Mouse (Mus musculus) MEL (cell line): ENCODE data around the gene Lrrc29. TPM values are rescaled to one million over a fixed set of nuclear protein-coding genes. Genes with fewer than 3 reads are reported as not detected.

Source experiments
- DNase-seq: peaks from one replicate; pipeline ENCODE4 v3.0.0; 2011; ENCODE audit warnings: low read depth, low spot score
- H3K27ac ChIP-seq: 2 replicates; pipeline ENCODE4 v1.5.1; 2012; ENCODE audit warnings: low read depth, mild to moderate bottlenecking, control low read depth, low read length, moderate library complexity; ENCODE audit not compliant: control insufficient read depth
- H3K27me3 ChIP-seq, 2 experiments: fragments of 150-350 bp in 1 of 2; sonication (generic) in 1 of 2; 2 replicates each; pipeline ENCODE4 v1.6.1; 2012; ENCODE audit warnings: low read length in 2 of 2, mild to moderate bottlenecking in 2 of 2, improper control_type of control experiment in 1 of 2, moderate library complexity in 1 of 2; ENCODE audit not compliant: insufficient read depth in 2 of 2, control insufficient read depth in 1 of 2
- H3K36me3 ChIP-seq, 2 experiments: 2 replicates each; pipeline ENCODE4 v1.6.1; 2012 to 2014; ENCODE audit warnings: low read length in 2 of 2, improper control_type of control experiment in 1 of 2, inconsistent platforms in 1 of 2, mild to moderate bottlenecking in 1 of 2; ENCODE audit not compliant: insufficient read depth in 2 of 2, control insufficient read depth in 1 of 2
- H3K4me1 ChIP-seq, 2 experiments: fragments of 150-350 bp in 1 of 2; sonication (generic) in 1 of 2; 2 replicates each; pipeline ENCODE4 v1.6.1; 2012; ENCODE audit warnings: low read length in 2 of 2, improper control_type of control experiment in 1 of 2, mild to moderate bottlenecking in 1 of 2; ENCODE audit not compliant: insufficient read depth in 2 of 2, control insufficient read depth in 1 of 2
- H3K4me3 ChIP-seq, 2 experiments: fragments of 150-350 bp in 1 of 2; sonication (generic) in 1 of 2; 2 replicates each; pipeline ENCODE4 v1.5.1; 2012; ENCODE audit warnings: low read depth in 2 of 2, low read length in 2 of 2, mild to moderate bottlenecking in 2 of 2, moderate library complexity in 2 of 2, control low read depth in 1 of 2, improper control_type of control experiment in 1 of 2; ENCODE audit not compliant: control insufficient read depth in 1 of 2, insufficient read depth in 1 of 2
- H3K79me2 ChIP-seq: 2 replicates; pipeline ENCODE4 v1.6.1; 2012; ENCODE audit warnings: mild to moderate bottlenecking, low read length, moderate library complexity; ENCODE audit not compliant: control insufficient read depth, poor library complexity, insufficient read depth
- H3K9ac ChIP-seq: 2 replicates; pipeline ENCODE4 v1.6.1; 2012; ENCODE audit warnings: low read depth, mild to moderate bottlenecking, control low read depth, low read length, moderate library complexity; ENCODE audit not compliant: control insufficient read depth, poor library complexity, severe bottlenecking
- H3K9me3 ChIP-seq: fragments of 150-350 bp; sonication (generic); replicated peaks from 2 replicates; pipeline ENCODE4 v1.6.1; 2012; ENCODE audit warnings: mild to moderate bottlenecking, low read length, improper control_type of control experiment, moderate library complexity; ENCODE audit not compliant: insufficient read depth
- CHD1 ChIP-seq: IDR thresholded peaks from 2 replicates; pipeline ENCODE4 v1.6.1; 2012; ENCODE audit warnings: low read depth, mild to moderate bottlenecking, inconsistent platforms, low read length, improper control_type of control experiment
- CHD2 ChIP-seq: IDR thresholded peaks from 2 replicates; pipeline ENCODE4 v1.6.1; 2011; ENCODE audit warnings: low read length, improper control_type of control experiment
- CTCF ChIP-seq, 3 experiments: IDR thresholded peaks in 2 of 3; conservative IDR thresholded peaks in 1 of 3; 2 replicates each; pipeline ENCODE4 v1.5.1; 2011 to 2012; ENCODE audit warnings: low read length in 3 of 3, low read depth in 2 of 3, mild to moderate bottlenecking in 2 of 3, improper control_type of control experiment in 1 of 3, inconsistent platforms in 1 of 3, mixed read lengths in 1 of 3, moderate library complexity in 1 of 3; ENCODE audit not compliant: control insufficient read depth in 1 of 3, insufficient read depth in 1 of 3, poor library complexity in 1 of 3, severe bottlenecking in 1 of 3
- E2F4 ChIP-seq: IDR thresholded peaks from 2 replicates; pipeline ENCODE4 v1.6.1; 2011; ENCODE audit warnings: low read depth, low read length, improper control_type of control experiment, borderline replicate concordance
- EP300 ChIP-seq, 2 experiments: IDR thresholded peaks; 2 replicates each; pipeline ENCODE4 v1.6.1; 2011; ENCODE audit warnings: improper control_type of control experiment in 2 of 2, low read length in 2 of 2, low read depth in 1 of 2, mild to moderate bottlenecking in 1 of 2
- ETS1 ChIP-seq: IDR thresholded peaks from 2 replicates; pipeline ENCODE4 v1.6.1; 2012; ENCODE audit warnings: low read depth, mild to moderate bottlenecking, inconsistent platforms, low read length, improper control_type of control experiment, moderate library complexity
- GABPA ChIP-seq: IDR thresholded peaks from 2 replicates; pipeline ENCODE4 v1.6.1; 2012; ENCODE audit warnings: low read depth, mild to moderate bottlenecking, inconsistent platforms, low read length, improper control_type of control experiment, moderate library complexity
- GATA1 ChIP-seq: IDR thresholded peaks from 2 replicates; pipeline ENCODE4 v1.6.1; 2011; ENCODE audit warnings: low read depth, low read length, improper control_type of control experiment
- HCFC1 ChIP-seq: IDR thresholded peaks from 2 replicates; pipeline ENCODE4 v1.6.1; 2012; ENCODE audit warnings: low read depth, mild to moderate bottlenecking, inconsistent platforms, low read length, improper control_type of control experiment, moderate library complexity
- JUND ChIP-seq: IDR thresholded peaks from 2 replicates; pipeline ENCODE4 v1.6.1; 2011; ENCODE audit warnings: low read depth, mild to moderate bottlenecking, improper control_type of control experiment, low read length
- KAT2A ChIP-seq: conservative IDR thresholded peaks from 2 replicates; pipeline ENCODE4 v1.6.1; 2012; ENCODE audit warnings: low read depth, low read length, improper control_type of control experiment, inconsistent platforms
- MEF2A ChIP-seq: IDR thresholded peaks from 2 replicates; pipeline ENCODE4 v1.6.1; 2014; ENCODE audit warnings: low read depth, mild to moderate bottlenecking, inconsistent platforms, low read length, improper control_type of control experiment; ENCODE audit not compliant: poor library complexity, insufficient replicate concordance, severe bottlenecking; ENCODE audit errors: extremely low read depth
- MXI1 ChIP-seq: IDR thresholded peaks from 2 replicates; pipeline ENCODE4 v1.6.1; 2011; ENCODE audit warnings: mild to moderate bottlenecking, low read depth, low read length, improper control_type of control experiment
- MYB ChIP-seq: IDR thresholded peaks from 2 replicates; pipeline ENCODE4 v1.6.1; 2011; ENCODE audit warnings: mild to moderate bottlenecking, low read depth, low read length, improper control_type of control experiment
- POLR2A ChIP-seq, 2 experiments: IDR thresholded peaks; 2 replicates each; pipeline ENCODE4 v1.6.1; 2011 to 2012; ENCODE audit warnings: low read length in 2 of 2, mild to moderate bottlenecking in 2 of 2, control low read depth in 1 of 2, improper control_type of control experiment in 1 of 2, low read depth in 1 of 2, moderate library complexity in 1 of 2; ENCODE audit not compliant: control insufficient read depth in 1 of 2, insufficient read depth in 1 of 2, poor library complexity in 1 of 2
- POLR2AphosphoS2 ChIP-seq: IDR thresholded peaks from 2 replicates; pipeline ENCODE4 v1.6.1; 2011; ENCODE audit warnings: low read length, improper control_type of control experiment
- SIN3A ChIP-seq: IDR thresholded peaks from 2 replicates; pipeline ENCODE4 v1.6.1; 2012; ENCODE audit warnings: low read length, improper control_type of control experiment, inconsistent platforms
- SMC3 ChIP-seq: IDR thresholded peaks from 2 replicates; pipeline ENCODE4 v1.6.1; 2011; ENCODE audit warnings: low read depth, low read length, improper control_type of control experiment
- TAL1 ChIP-seq: IDR thresholded peaks from 2 replicates; pipeline ENCODE4 v1.6.1; 2012; ENCODE audit warnings: mild to moderate bottlenecking, inconsistent platforms, low read length, moderate library complexity, mixed read lengths
- TBP ChIP-seq: IDR thresholded peaks from 2 replicates; pipeline ENCODE4 v1.8.0; 2011; ENCODE audit warnings: low read depth, low read length, improper control_type of control experiment
- TCF12 ChIP-seq: IDR thresholded peaks from 2 replicates; pipeline ENCODE4 v1.6.1; 2014; ENCODE audit warnings: low read depth, mild to moderate bottlenecking, inconsistent platforms, low read length, improper control_type of control experiment, moderate library complexity
- UBTF ChIP-seq: IDR thresholded peaks from 2 replicates; pipeline ENCODE4 v1.6.1; 2012; ENCODE audit warnings: low read depth, mild to moderate bottlenecking, inconsistent platforms, low read length, improper control_type of control experiment, moderate library complexity, borderline replicate concordance; ENCODE audit not compliant: insufficient read depth
- polyA plus RNA-seq, 2 experiments: library from polyadenylated mRNA; stranded (reverse) in 1 of 2; unstranded in 1 of 2; fragments of >175 nt in 1 of 2; fragments of >200 nt in 1 of 2; gene quantifications; 2 replicates each; pipeline versions ENCODE4 v1.2.1 to v1.2.4; 2012; ENCODE audit warnings: low replicate concordance in 2 of 2, low read depth in 1 of 2; ENCODE audit not compliant: insufficient read length in 2 of 2, insufficient read depth in 1 of 2, missing spikeins in 1 of 2
- total RNA-seq: library from RNA; depleted of rRNA; stranded (reverse); fragments of 300-350 nt; gene quantifications from 2 replicates; pipeline ENCODE4 v1.2.3, GENCODE M21; 2012

Lrrc29 gene
- total and polyA plus RNA-seq, 3 experiments: 2.6 to 6.1 TPM; not detected in 1

DNA sequence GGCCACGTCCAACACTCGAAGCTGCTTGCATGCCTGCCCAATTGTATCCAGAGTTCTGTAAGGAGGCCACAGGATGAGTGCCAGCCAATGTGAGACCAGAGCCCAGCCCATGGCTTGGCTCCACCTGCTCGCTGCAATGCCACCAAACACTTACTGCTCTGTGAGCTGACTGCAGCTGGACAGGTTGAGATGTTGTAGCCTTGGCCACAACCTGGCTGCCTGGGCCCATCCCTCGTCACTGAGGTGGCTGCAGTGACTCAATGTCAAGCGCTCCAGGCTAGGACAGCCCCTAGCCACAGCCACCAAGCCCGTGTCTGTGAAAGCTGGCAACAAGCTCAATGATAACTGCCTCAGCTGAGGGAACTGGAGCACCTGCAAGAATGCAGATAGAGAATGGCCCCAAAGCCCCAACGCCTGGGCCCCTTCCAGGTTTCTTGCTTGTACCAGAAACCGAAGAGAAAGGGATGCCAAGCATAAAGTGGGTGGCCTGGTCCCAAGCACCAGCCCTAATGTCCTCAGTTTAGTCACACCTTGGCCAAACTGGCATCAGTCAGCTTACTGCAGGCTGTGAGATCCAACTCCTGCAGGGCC lies 13.1 kb downstream of the Lrrc29 start (continued):
- TF ChIP-seq CHD1 (no peak), POLR2AphosphoS2 (no peak; the same call in 1 of the 2 replicates)

DNA sequence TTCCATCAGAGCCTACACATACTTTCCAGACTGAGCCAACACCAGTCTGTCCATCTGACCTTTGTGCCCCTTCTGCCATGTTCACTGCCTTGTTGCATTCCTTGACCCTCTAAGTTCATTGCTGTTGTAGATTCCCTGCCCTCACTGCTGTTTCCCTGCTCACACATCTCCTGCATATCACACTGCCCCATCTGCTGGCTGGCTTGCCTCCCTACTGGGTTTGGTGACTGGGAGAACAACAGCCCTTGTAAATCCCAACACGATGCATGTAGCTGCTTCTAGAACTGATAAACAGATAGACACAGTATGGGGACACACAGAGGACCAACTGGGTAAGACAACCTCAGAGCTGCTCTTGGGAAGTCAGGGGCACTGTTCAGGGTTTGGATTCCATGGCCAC lies 14.4 kb downstream of the Lrrc29 start:
- H3K4me1 ChIP-seq: peaks cover 22 to 28% of the 10 kb centered on the region in 2 experiments
- TF ChIP-seq EP300 (IDR thresholded peaks at IDR 0.05; ENCODE audit: low read depth in 1 of 2, low read length in 2 of 2): peak; percentile 14 to 49; a peak in 2 of 4 replicates
- no peak for TF ChIP-seq E2F4
- no peak for TF ChIP-seq HCFC1
- no peak for TF ChIP-seq POLR2A (IDR thresholded peaks at IDR 0.05; ENCODE audit: control insufficient read depth in 1 of 2, insufficient read depth in 1 of 2, low read depth in 1 of 2, low read length in 2 of 2, poor library complexity in 1 of 2)
- no peak for TF ChIP-seq TBP
- peak; percentile 72 for TF ChIP-seq TAL1
- peak; percentile 45; the same call in 1 of the 2 replicates for TF ChIP-seq SIN3A
- peak; percentile 5; the same call in 1 of the 2 replicates for TF ChIP-seq GATA1
- no peak for TF ChIP-seq UBTF
- peak; percentile 61; the same call in 1 of the 2 replicates for TF ChIP-seq TCF12
- no peak for TF ChIP-seq MEF2A
- TF ChIP-seq POLR2AphosphoS2: no peak
- no peak for TF ChIP-seq MYB
- TF ChIP-seq JUND: no peak
- peak; percentile 6 for TF ChIP-seq SMC3
- no peak for TF ChIP-seq KAT2A
- peak in 2 of 3 experiments; percentile 17 to 39; a peak in 2 of 6 replicates for TF ChIP-seq CTCF (IDR thresholded peaks at IDR 0.05 in 2 of 3, conservative IDR thresholded peaks at IDR 0.05 in 1 of 3; ENCODE audit: control insufficient read depth in 1 of 3, insufficient read depth in 1 of 3, low read depth in 2 of 3, low read length in 3 of 3, poor library complexity in 1 of 3, severe bottlenecking in 1 of 3)
- TF ChIP-seq GABPA: no peak
- no peak for TF ChIP-seq CHD2
- peak; percentile 38; the same call in 1 of the 2 replicates for TF ChIP-seq MXI1
- peak; percentile 38; the same call in 1 of the 2 replicates for TF ChIP-seq ETS1
- peak overlapping the region; percentile 4; the same call in 1 of the 2 replicates for H3K27ac ChIP-seq

More for the DNA sequence above, 14.4 kb downstream of the Lrrc29 start:
- Histone ChIP-seq H3K9me3 (no peaks in the 10 kb centered on the region), H3K27me3 (no peaks in the 10 kb centered on the region), H3K36me3 (peaks cover 0 to 24% of the 10 kb centered on the region in 2 experiments; a peak in 2 of 4 replicates), H3K9ac (no peak overlapping the region), H3K79me2 (no peaks in the 10 kb centered on the region), H3K4me3 (no peak overlapping the region)
- DNase-seq: peak; percentile 71
